Mouse (Mus musculus) spleen, adult 2 months (tissue): ENCODE results near the gene Spata19.

Experiments
- CTCF ChIP-seq: fragments of 200-500 bp; IDR thresholded peaks from 2 replicates; pipeline ENCODE4 v1.5.1; 2011; ENCODE audit warnings: mild to moderate bottlenecking, inconsistent platforms; ENCODE audit not compliant: insufficient read depth, insufficient read length, insufficient replicate concordance; ENCODE audit errors: extremely low read depth
- POLR2A ChIP-seq: fragments of 200-500 bp; IDR thresholded peaks from 2 replicates; pipeline ENCODE4 v1.6.1; 2011; ENCODE audit warnings: low read depth, low read length, inconsistent platforms

- no peak for TF ChIP-seq POLR2A
- no peak for TF ChIP-seq CTCF
These were observed at the start of gene Spata19 for GRCm38 (mm10) chr9:27396500-27396899.
